Mouse (Mus musculus) heart, postnatal 0 days (tissue): ENCODE data around the gene Fam171a1.

Source experiments
- CTCF ChIP-seq: IDR thresholded peaks from 2 replicates; pipeline ENCODE4 v1.5.1; 2016; ENCODE audit warnings: antibody characterized with exemption, control low read depth, low read depth
- EP300 ChIP-seq: IDR thresholded peaks from 2 replicates; pipeline ENCODE4 v1.6.1; 2016; ENCODE audit warnings: antibody characterized with exemption, low read depth

DNA sequence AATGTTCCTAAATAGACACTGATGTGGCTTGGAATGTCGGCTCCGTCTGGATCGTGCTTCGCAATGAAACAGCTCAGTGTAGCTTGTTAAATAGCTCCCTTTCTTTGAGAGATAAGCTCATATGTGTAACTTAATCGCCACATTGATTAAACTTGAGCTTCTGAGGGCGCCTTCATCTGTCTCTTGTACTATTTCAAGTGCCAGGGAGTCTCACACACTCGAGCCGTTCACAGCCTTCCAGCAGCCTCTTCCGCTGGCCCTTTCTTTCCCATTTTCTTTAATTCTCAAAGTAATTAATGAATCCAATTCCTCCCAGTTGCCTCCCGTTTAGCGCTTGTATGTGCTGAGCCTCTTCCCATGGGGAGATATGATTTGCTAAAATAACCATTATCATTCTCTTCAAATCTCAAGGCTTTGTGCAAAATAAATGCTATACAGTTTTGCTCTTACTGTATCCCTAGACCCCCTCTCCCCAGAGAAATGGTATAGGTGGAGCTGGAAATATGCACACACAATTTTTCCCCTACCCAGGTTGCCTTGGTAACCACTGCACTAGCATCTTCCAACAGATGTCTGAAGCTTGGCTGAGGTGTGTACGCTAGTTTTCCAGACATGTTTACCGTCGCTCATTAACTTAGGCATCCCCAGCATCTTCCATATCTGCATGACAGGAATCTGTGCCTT lies 54.8 kb downstream of the Fam171a1 start:
- TF ChIP-seq CTCF, result no peak
- no peak for TF ChIP-seq EP300
